Mouse (Mus musculus): ENCODE results near the gene Rplp0. TPM values are rescaled to one million over a fixed set of nuclear protein-coding genes. Genes with fewer than 3 reads are reported as not detected.

The Rplp0 gene
- polyA plus RNA-seq, 1 experiment: 494 TPM

DNA sequence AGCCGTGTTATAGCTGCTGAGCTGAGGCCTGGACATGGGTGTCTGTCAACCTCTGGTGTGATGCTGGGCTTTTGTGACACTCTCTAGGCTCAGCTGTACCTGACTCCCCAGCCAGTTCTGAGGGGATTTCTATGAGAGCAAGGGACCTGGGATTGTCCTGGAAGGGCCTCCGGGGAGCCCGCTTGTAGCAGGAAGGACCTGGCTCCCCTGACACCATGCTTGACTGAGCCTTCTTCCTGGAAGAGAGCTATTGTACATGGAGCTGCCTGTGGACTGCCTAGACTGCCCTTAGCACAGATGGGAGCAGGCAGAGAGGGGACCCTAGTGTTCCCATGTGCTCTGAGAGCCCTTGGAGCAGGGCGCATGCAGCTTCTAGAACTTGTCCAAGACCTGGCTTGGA lies 33.9 kb upstream of the Rplp0 start:
- Histone ChIP-seq H3K4me3 (ENCODE audit: insufficient read depth, low read length) (no peak overlapping the region), H3K27ac (ENCODE audit: insufficient read depth, low read length) (no peak overlapping the region), H3K4me1 (ENCODE audit: control insufficient read depth, insufficient read depth, low read length) (peaks cover 4% of the 10 kb centered on the region)
- TF ChIP-seq CTCF (IDR thresholded peaks at IDR 0.05; ENCODE audit: extremely low read depth, insufficient read depth, low read length) (no peak), POLR2A (IDR thresholded peaks at IDR 0.05; ENCODE audit: extremely low read depth, insufficient read depth, low read length) (no peak)

DNA sequence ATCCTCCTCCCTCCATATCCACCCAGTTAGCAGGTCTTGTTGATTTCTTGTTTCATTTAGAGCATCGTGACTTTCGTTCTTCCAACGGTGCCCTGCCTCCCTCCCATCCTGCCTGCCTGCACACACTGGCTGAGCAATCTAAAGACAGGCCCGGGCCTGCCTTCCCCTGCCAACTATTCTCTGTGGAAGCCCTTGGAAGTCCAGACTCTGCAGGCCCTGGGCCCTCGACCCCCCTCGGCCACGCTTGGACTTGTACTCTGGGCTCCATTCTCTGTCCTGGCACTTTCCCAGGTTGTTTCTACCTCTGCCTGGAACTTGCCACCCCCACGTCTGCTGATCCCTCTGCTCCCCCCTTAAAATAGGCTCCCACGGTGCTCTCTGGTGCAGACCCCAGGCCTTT lies 33.3 kb upstream of the Rplp0 start:
- no peak overlapping the region for H3K4me3 ChIP-seq (ENCODE audit: insufficient read depth, low read length)
- H3K27ac ChIP-seq (ENCODE audit: insufficient read depth, low read length): no peak overlapping the region
- TF ChIP-seq POLR2A (IDR thresholded peaks at IDR 0.05; ENCODE audit: extremely low read depth, insufficient read depth, low read length): no peak
- no peak for TF ChIP-seq CTCF (IDR thresholded peaks at IDR 0.05; ENCODE audit: extremely low read depth, insufficient read depth, low read length)
- H3K4me1 ChIP-seq (ENCODE audit: control insufficient read depth, insufficient read depth, low read length): peaks cover 4% of the 10 kb centered on the region

DNA sequence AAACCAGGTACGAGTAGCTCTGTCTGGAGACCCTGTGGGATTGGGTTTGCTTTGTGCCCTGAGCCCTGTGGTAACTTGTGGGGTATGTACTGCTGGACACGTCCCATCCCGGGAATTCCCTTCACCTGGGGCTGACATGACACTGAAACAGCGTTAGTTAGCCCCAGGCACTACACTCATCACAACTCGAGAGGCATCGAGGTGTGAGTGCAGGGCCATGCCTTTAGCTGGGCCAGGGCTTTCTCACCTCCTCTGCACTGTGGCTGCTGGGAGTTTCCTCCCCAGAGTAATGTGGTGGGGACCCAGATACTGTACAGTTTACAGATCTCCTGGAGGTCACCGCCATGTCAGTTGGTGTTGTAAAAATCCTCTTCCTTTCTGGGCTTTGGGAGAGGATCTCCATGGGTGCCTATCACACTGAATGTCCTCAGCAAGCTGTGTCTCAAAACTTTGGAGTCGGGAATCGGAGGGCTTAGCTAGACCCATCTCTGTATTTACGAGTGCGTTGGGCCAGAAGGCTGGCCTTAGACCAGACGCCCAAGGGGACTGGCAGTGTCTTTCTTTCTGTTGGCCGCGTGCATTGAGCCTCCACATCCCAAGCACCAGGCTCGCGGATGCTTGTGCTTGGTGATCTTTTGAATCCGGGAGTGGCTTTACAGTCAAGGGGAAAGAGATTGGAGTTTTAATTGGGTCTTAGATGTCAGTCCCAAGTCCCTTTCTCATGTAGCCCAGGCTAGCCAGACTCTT lies 32.6 kb upstream of the Rplp0 start:
- Histone ChIP-seq H3K4me3 (ENCODE audit: insufficient read depth, low read length) (no peak overlapping the region), H3K4me1 (ENCODE audit: control insufficient read depth, insufficient read depth, low read length) (peaks cover 4% of the 10 kb centered on the region), H3K27ac (ENCODE audit: insufficient read depth, low read length) (no peak overlapping the region)
- TF ChIP-seq CTCF (IDR thresholded peaks at IDR 0.05; ENCODE audit: extremely low read depth, insufficient read depth, low read length) (no peak), POLR2A (IDR thresholded peaks at IDR 0.05; ENCODE audit: extremely low read depth, insufficient read depth, low read length) (no peak)

DNA sequence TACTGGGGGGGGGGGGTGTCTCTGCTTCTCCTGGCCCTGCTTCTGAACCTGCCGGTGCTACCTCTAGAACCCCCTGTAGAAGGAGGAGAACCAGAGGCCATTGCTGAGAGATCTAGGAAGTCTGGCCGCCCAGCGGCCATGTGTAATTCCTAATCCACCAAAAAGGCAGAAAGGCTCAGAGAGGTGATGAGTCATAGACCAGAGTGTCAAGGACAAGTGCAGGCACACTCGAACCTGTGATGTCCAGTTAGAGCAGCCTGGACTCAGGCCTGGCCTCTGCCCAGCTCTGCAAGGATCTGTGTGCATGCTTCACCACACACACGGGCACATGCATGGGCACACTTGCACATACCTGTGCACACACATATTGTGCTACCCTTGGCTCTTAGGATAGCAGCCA lies 31.1 kb upstream of the Rplp0 start:
- Histone ChIP-seq H3K27ac (ENCODE audit: insufficient read depth, low read length) (no peak overlapping the region), H3K4me3 (ENCODE audit: insufficient read depth, low read length) (no peak overlapping the region), H3K4me1 (ENCODE audit: control insufficient read depth, insufficient read depth, low read length) (peaks cover 4% of the 10 kb centered on the region)
- no peak for TF ChIP-seq POLR2A (IDR thresholded peaks at IDR 0.05; ENCODE audit: extremely low read depth, insufficient read depth, low read length)
- TF ChIP-seq CTCF (IDR thresholded peaks at IDR 0.05; ENCODE audit: extremely low read depth, insufficient read depth, low read length): no peak

DNA sequence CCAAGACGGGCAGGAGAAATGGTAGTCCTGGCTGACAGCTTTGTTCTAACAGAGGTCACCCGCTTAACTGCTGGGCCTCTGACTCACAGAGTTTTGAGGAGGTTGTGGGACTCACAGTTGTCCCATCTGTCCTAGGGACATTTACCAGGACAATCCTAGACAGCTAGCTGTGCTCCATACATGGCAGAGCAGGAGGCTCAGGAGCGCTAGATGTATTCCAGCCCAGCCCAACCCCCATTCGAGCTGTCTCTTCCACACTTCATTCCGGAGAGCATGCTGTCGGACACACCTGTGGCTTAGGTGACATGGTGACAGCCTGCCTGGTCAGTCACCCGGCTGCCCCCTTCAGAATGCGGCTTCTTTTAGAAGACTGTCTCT lies 29.9 kb upstream of the Rplp0 start:
- Histone ChIP-seq H3K4me3 (ENCODE audit: insufficient read depth, low read length) (no peak overlapping the region), H3K27ac (ENCODE audit: insufficient read depth, low read length) (no peak overlapping the region), H3K4me1 (ENCODE audit: control insufficient read depth, insufficient read depth, low read length) (peaks cover 4% of the 10 kb centered on the region)
- no peak for TF ChIP-seq POLR2A (IDR thresholded peaks at IDR 0.05; ENCODE audit: extremely low read depth, insufficient read depth, low read length)
- no peak for TF ChIP-seq CTCF (IDR thresholded peaks at IDR 0.05; ENCODE audit: extremely low read depth, insufficient read depth, low read length)

DNA sequence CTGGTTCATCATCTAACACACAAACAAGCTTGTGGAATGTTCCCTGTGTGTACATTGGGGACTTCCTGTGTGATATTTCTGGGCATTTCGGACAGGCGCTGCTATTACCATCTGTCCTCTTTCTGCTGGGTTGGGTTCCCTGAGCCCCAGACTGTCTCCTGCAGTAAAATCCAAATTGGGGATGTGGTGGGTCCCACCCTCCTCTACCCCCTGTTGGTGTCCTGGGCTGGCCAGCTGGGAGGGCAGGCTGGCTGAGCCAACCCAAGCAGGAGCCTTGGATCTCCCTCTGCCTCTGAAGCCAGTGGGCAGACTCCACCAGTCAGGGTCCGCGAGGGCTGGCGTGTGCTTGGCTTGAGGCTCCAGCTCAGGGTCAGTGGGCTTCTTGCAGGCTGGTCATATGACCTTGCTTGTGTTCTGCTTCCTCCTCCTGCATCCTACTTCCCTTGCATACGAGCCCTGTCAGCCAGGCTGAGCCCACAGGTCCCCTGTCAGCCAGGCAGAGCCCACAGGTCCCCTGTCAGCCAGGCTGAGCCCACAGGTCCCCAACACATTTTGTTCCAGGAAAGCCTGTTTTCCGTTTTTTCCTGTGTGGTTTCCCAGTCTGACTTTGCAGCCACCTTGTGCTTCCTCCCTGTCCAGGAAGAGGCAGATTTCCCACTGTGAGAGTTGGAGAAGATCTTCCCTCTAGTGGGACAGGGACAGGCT lies 29.4 kb upstream of the Rplp0 start:
- Histone ChIP-seq H3K4me1 (ENCODE audit: control insufficient read depth, insufficient read depth, low read length) (peaks cover 4% of the 10 kb centered on the region), H3K27ac (ENCODE audit: insufficient read depth, low read length) (no peak overlapping the region), H3K4me3 (ENCODE audit: insufficient read depth, low read length) (no peak overlapping the region)
- TF ChIP-seq POLR2A (IDR thresholded peaks at IDR 0.05; ENCODE audit: extremely low read depth, insufficient read depth, low read length): no peak
- no peak for TF ChIP-seq CTCF (IDR thresholded peaks at IDR 0.05; ENCODE audit: extremely low read depth, insufficient read depth, low read length)

DNA sequence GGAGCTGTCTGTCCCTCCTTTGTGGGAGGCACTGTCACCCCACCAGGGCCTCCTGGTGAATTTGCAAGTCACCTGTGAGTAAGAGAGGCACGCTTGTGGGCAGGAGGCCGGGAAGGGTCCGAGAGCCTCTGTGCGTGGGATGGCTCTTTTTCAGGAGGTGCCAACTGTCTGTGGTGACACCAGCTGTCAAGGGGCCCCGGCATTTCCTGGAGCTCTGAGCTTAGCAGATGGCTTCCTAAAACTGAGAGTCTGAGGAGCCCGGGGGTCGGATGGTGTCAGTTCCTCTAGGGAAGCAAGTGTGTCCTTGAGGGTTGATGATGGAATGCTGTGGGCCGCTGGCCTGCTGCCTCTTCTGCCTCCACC lies 28.8 kb upstream of the Rplp0 start:
- TF ChIP-seq POLR2A (IDR thresholded peaks at IDR 0.05; ENCODE audit: extremely low read depth, insufficient read depth, low read length) (no peak), CTCF (IDR thresholded peaks at IDR 0.05; ENCODE audit: extremely low read depth, insufficient read depth, low read length) (no peak)
- H3K4me1 ChIP-seq (ENCODE audit: control insufficient read depth, insufficient read depth, low read length): peaks cover 4% of the 10 kb centered on the region

DNA sequence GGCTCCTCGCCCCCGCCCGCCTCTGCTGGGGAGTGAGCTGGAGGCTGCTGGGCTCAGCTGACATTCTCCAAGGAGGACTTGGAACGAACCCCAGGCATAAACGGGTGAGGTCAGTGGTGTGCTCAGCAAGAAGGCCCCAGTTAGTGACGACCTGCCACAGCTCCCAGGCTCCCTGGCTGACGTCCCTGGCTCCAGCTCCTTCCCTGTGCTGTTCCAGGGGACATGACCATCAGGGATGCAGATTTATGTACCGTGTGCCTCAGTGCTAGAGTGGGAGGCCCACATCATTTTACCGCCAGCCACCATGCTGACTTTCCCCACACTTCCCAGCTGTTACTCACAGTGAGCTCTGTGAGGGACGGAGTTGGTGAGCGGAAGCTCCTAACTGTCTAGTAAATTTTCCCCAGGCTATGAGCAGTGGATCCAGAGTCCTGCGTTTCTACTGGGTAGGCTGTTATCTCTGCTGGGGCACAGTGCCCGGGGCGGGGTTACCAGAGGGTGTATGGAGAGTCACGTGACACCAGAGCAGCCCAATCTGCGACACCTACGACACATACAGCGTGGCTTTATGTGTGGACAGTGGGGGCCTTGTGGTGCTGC lies 27.5 kb upstream of the Rplp0 start:
- TF ChIP-seq POLR2A (IDR thresholded peaks at IDR 0.05; ENCODE audit: extremely low read depth, insufficient read depth, low read length) (no peak), CTCF (IDR thresholded peaks at IDR 0.05; ENCODE audit: extremely low read depth, insufficient read depth, low read length) (no peak)
- Histone ChIP-seq H3K27ac (ENCODE audit: insufficient read depth, low read length) (no peak overlapping the region), H3K4me1 (ENCODE audit: control insufficient read depth, insufficient read depth, low read length) (peaks cover 4% of the 10 kb centered on the region), H3K4me3 (ENCODE audit: insufficient read depth, low read length) (no peak overlapping the region)

More for the DNA sequence above, 28.8 kb upstream of the Rplp0 start:
- Histone ChIP-seq H3K27ac (ENCODE audit: insufficient read depth, low read length) (no peak overlapping the region), H3K4me3 (ENCODE audit: insufficient read depth, low read length) (no peak overlapping the region)

DNA sequence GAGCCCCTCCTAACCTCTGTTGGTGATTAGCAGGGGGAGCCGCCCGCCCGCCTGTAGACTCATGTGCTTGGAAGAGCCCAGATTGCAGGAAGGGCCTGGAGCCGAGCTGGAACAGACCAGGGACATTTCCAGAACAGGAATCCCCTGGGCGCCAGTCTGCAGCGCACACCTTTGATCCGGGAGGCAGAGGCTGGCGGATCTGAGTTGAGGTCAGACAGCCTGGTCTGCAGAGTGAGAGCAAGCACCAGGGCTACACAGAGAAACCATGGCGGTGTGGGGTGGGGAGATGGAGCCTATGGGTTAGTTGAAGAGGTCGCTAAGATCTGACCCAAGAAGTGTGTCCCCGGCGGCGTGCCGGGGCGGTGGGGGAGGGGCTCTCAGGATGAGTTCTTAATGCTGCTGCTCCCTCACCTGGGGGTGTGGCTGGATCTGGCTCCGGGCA lies 25.0 kb upstream of the Rplp0 start:
- Histone ChIP-seq H3K4me1 (ENCODE audit: control insufficient read depth, insufficient read depth, low read length) (peaks cover 2% of the 10 kb centered on the region), H3K27ac (ENCODE audit: insufficient read depth, low read length) (no peak overlapping the region), H3K4me3 (ENCODE audit: insufficient read depth, low read length) (no peak overlapping the region)
- TF ChIP-seq POLR2A (IDR thresholded peaks at IDR 0.05; ENCODE audit: extremely low read depth, insufficient read depth, low read length): no peak
- no peak for TF ChIP-seq CTCF (IDR thresholded peaks at IDR 0.05; ENCODE audit: extremely low read depth, insufficient read depth, low read length)
